Mouse (Mus musculus) G1E (cell line): ENCODE data around the gene Csrnp2. TPM values are rescaled to one million over a fixed set of nuclear protein-coding genes. Genes with fewer than 3 reads are reported as not detected.
"Not testable (repeated sequence)": the region's sequence is repeated elsewhere in the genome, so short reads cannot be mapped to it uniquely, and the experiment has no call there.

Source experiments
- ATAC-seq: 2 replicates; pipeline ENCODE4 v1.8.0; 2016; ENCODE audit warnings: mild to moderate bottlenecking; ENCODE audit not compliant: insufficient number of reproducible peaks, poor library complexity, low FRiP score, severe bottlenecking; ENCODE audit errors: extremely low read depth
- DNase-seq: peaks from one replicate; pipeline ENCODE4 v3.0.0; 2012; ENCODE audit warnings: low spot score
- H3K27me3 ChIP-seq: 2 replicates; pipeline ENCODE4 v1.6.1; 2012; ENCODE audit warnings: mild to moderate bottlenecking, low read length, inconsistent platforms; ENCODE audit not compliant: insufficient read depth
- H3K36me3 ChIP-seq: replicated peaks from 2 replicates; pipeline ENCODE3; 2012; ENCODE audit warnings: mild to moderate bottlenecking, inconsistent platforms
- H3K4me1 ChIP-seq: 2 replicates; pipeline ENCODE4 v1.6.1; 2012; ENCODE audit warnings: low read depth, low read length, inconsistent platforms, mixed read lengths; ENCODE audit not compliant: insufficient read depth
- H3K4me3 ChIP-seq: 2 replicates; pipeline ENCODE4 v1.5.1; 2012; ENCODE audit warnings: low read depth, mild to moderate bottlenecking, inconsistent platforms, low read length, moderate library complexity, mixed read lengths
- H3K9me3 ChIP-seq: replicated peaks from 2 replicates; pipeline ENCODE4 v1.6.1; 2012; ENCODE audit warnings: inconsistent platforms
- CTCF ChIP-seq: IDR thresholded peaks from 2 replicates; pipeline ENCODE4 v1.5.1; 2012; ENCODE audit warnings: low read depth, low read length, inconsistent platforms, mixed read lengths
- GATA1 ChIP-seq: IDR thresholded peaks from 2 replicates; pipeline ENCODE4 v1.6.1; 2012; ENCODE audit warnings: borderline replicate concordance, low read length, inconsistent platforms, mixed read lengths
- GATA2 ChIP-seq: IDR thresholded peaks from 2 replicates; pipeline ENCODE4 v1.6.1; 2012; ENCODE audit warnings: low read depth, low read length, inconsistent platforms, borderline replicate concordance
- POLR2AphosphoS5 ChIP-seq: IDR thresholded peaks from 2 replicates; pipeline ENCODE4 v1.6.1; 2012; ENCODE audit warnings: low read depth, low read length, inconsistent platforms; ENCODE audit not compliant: insufficient replicate concordance
- TAL1 ChIP-seq: conservative IDR thresholded peaks from 2 replicates; pipeline ENCODE4 v1.6.1; 2012; ENCODE audit warnings: low read depth, low read length, inconsistent platforms, mixed read lengths
- polyA plus RNA-seq: library from polyadenylated mRNA; stranded (reverse); fragments of >175 nt; gene quantifications from 2 replicates; pipeline ENCODE4 v1.2.3, GENCODE M21; 2012
- total RNA-seq, 2 experiments: library from RNA; stranded (forward) in 1 of 2; stranded (reverse) in 1 of 2; fragments of 200-1000 nt in 1 of 2; fragments of >200 nt in 1 of 2; fragmentation: Nextera tagmentation in 1 of 2; gene quantifications; 2 replicates each; pipeline ENCODE4 v1.2.3; 2014 to 2017

Gene Csrnp2
- total and polyA plus RNA-seq, 3 experiments: 1.3 to 3.8 (median 3.1) TPM

GRCm38 (mm10) chr15:100508454-100509167 is 13.3 kb upstream of the Csrnp2 start:
- Histone ChIP-seq H3K27me3 (no peaks in the 10 kb centered on the region), H3K4me3 (no peak overlapping the region), H3K4me1 (no peaks in the 10 kb centered on the region), H3K36me3 (peaks cover 57% of the 10 kb centered on the region), H3K9me3 (no peaks in the 10 kb centered on the region)
- ATAC-seq (no peak), DNase-seq (no peak)
- TF ChIP-seq CTCF (no peak), GATA1 (no peak), POLR2AphosphoS5 (no peak), GATA2 (no peak), TAL1 (no peak)

GRCm38 (mm10) chr15:100499506-100499905 is 4.2 kb upstream of the Csrnp2 start:
- H3K4me3 ChIP-seq, ATAC-seq, H3K36me3 ChIP-seq, H3K27me3 ChIP-seq, H3K9me3 ChIP-seq, DNase-seq: not testable (repeated sequence)
- H3K4me1 ChIP-seq: peaks cover 11% of the 10 kb centered on the region

DNA sequence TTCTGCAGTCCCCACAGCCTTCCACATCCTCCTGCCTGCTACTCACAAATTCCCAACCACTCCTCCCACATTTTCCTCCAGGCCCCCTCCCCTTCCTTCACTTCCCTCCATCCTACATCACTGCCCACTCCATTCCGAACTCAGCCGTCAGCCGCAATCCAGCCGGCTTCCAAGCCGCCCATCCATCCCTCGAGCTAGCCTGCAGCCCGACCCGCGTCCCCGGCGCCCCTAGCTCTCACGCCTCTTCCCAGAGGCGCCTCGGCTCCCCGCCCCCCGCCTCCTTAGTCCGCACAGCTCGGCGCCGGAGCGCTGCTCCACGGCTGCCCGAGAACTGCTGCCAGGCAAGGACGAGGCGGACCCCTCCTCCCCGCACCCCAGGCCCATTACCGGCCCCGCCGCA is 641 bp downstream of the Csrnp2 start:
- Histone ChIP-seq H3K36me3 (peaks cover 2% of the 10 kb centered on the region), H3K4me3 (peak overlapping the region; percentile 77), H3K27me3 (peaks cover 3% of the 10 kb centered on the region; the same call in 1 of the 2 replicates), H3K4me1 (peaks cover 31% of the 10 kb centered on the region), H3K9me3 (no peaks in the 10 kb centered on the region)
- TF ChIP-seq CTCF (no peak), TAL1 (no peak)
- no peak for DNase-seq
- ATAC-seq: no peak

DNA sequence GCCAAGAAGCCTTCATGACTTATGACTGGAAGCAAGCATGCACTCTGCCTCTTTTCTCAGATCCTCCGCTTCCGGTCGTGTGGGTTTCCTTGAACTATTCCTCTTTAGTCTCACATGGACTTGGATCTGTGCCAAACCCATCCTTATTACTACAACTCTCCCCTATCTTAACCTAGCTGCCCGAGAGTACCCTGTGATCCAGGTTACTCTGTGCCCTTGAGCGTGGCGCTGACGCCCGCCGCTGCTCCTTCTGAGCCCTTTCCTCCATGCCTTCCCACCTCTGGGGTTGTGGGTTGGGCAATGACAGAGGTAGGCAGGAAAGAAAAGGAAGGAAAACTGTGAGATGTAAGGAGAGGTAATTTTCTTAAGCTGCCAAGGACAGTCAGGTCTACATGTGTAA is 3.3 kb downstream of the Csrnp2 start:
- DNase-seq (no peak), ATAC-seq (no peak)
- Histone ChIP-seq H3K27me3 (peaks cover 3% of the 10 kb centered on the region; the same call in 1 of the 2 replicates), H3K4me3 (no peak overlapping the region), H3K9me3 (no peaks in the 10 kb centered on the region), H3K4me1 (peaks cover 33% of the 10 kb centered on the region), H3K36me3 (peaks cover 22% of the 10 kb centered on the region)
- TF ChIP-seq GATA2 (no peak), GATA1 (no peak), POLR2AphosphoS5 (no peak), TAL1 (no peak), CTCF (no peak)

DNA sequence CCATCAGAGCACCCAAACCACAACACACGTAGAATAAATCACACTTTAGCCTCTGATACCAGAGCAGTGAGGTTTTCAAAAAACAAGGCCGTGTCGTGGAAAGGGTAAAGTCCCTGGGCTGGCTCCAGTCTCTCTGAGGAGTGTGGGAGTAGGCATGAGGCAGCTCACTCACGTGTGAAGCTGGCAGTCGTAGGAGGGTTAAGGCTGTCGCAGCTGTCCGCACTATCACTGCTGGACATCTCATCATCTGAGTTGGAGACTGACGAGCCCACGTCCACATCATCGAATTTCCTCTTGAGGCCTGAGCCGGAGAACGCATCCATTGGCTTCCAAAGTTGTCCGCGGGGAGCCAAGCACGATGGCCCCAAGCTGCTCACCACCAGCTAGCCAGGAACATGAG is 6.0 kb downstream of the Csrnp2 start:
- Histone ChIP-seq H3K36me3 (peaks cover 46% of the 10 kb centered on the region), H3K4me3 (no peak overlapping the region), H3K9me3 (no peaks in the 10 kb centered on the region), H3K27me3 (peaks cover under 1% of the 10 kb centered on the region; the same call in 1 of the 2 replicates), H3K4me1 (peaks cover 25% of the 10 kb centered on the region)
- DNase-seq: no peak
- no peak for TF ChIP-seq POLR2AphosphoS5
- TF ChIP-seq TAL1: no peak
- no peak for TF ChIP-seq CTCF
- no peak for TF ChIP-seq GATA2
- TF ChIP-seq GATA1: no peak
- ATAC-seq: no peak

- DNase-seq, ATAC-seq, H3K9me3 ChIP-seq, H3K4me3 ChIP-seq, H3K27me3 ChIP-seq: not testable (repeated sequence)
- Histone ChIP-seq H3K4me1 (peaks cover 18% of the 10 kb centered on the region), H3K36me3 (peaks cover 55% of the 10 kb centered on the region)
Measured at GRCm38 (mm10) chr15:100488297-100488696, 7.0 kb downstream of the Csrnp2 start.

DNA sequence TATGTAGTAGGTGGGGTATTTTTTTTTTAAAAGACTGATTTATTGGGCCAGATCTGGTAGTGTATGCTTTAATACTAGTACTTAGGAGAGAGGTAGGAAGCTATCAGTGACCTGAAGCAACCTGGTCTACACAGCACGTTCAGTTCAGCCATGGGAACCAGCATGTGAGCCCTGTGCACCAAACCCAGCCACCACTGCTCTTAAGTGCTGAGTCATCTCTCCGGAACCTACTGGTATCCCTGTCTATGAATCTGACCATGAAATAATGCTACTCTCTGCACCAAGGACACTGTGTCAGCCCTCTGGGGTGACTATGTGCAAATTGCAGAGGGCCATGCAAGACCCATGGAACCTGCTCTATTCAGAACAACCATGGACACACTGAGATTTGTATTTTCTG is 8.2 kb downstream of the Csrnp2 start:
- Histone ChIP-seq H3K4me3 (no peak overlapping the region), H3K9me3 (no peaks in the 10 kb centered on the region), H3K4me1 (peaks cover 13% of the 10 kb centered on the region), H3K36me3 (peaks cover 67% of the 10 kb centered on the region), H3K27me3 (no peaks in the 10 kb centered on the region)
- no peak for TF ChIP-seq POLR2AphosphoS5
- TF ChIP-seq GATA1: no peak
- TF ChIP-seq TAL1: no peak
- TF ChIP-seq GATA2: no peak
- TF ChIP-seq CTCF: no peak
- no peak for DNase-seq
- ATAC-seq: no peak
